Mouse (Mus musculus) kidney, adult 11 months (tissue): ENCODE data around the gene Tnrc6b.
"Not testable (repeated sequence)": the region's sequence is repeated elsewhere in the genome, so short reads cannot be mapped to it uniquely, and the experiment has no call there.

Source experiments
- DNase-seq: peaks from one replicate; pipeline ENCODE4 v3.0.0; 2022

The Tnrc6b gene

GRCm38 (mm10) chr15:80797757-80798156, 86.6 kb downstream of the Tnrc6b start:
- DNase-seq: peak; percentile 9

- peak; percentile 93 for DNase-seq
These were observed 87.4 kb downstream of the Tnrc6b start for GRCm38 (mm10) chr15:80798367-80799073.

- peak; percentile 33 for DNase-seq
These were observed 88.0 kb downstream of the Tnrc6b start for GRCm38 (mm10) chr15:80799074-80799633.

GRCm38 (mm10) chr15:80799634-80800137, 88.6 kb downstream of the Tnrc6b start:
- peak; percentile 21 for DNase-seq

- no peak for DNase-seq
These were observed 89.1 kb downstream of the Tnrc6b start for GRCm38 (mm10) chr15:80800201-80800600.

- DNase-seq: no peak
These were observed 89.7 kb downstream of the Tnrc6b start for GRCm38 (mm10) chr15:80800765-80801164.

- no peak for DNase-seq
These were observed 90.5 kb downstream of the Tnrc6b start for GRCm38 (mm10) chr15:80801597-80801996.

- peak; percentile 17 for DNase-seq
These were observed 96.0 kb downstream of the Tnrc6b start for GRCm38 (mm10) chr15:80807162-80807561.

GRCm38 (mm10) chr15:80810226-80810625, 99.1 kb downstream of the Tnrc6b start:
- no peak for DNase-seq

GRCm38 (mm10) chr15:80812840-80813239, 101.7 kb downstream of the Tnrc6b start:
- no peak for DNase-seq

GRCm38 (mm10) chr15:80814792-80815191, 103.7 kb downstream of the Tnrc6b start:
- no peak for DNase-seq

- no peak for DNase-seq
These were observed 111.2 kb downstream of the Tnrc6b start for GRCm38 (mm10) chr15:80822276-80822675.

- DNase-seq: no peak
These were observed 120.1 kb downstream of the Tnrc6b start for GRCm38 (mm10) chr15:80831170-80831569.

- no peak for DNase-seq
These were observed 121.7 kb downstream of the Tnrc6b start for GRCm38 (mm10) chr15:80832808-80833207.

- DNase-seq: no peak
These were observed 125.1 kb downstream of the Tnrc6b start for GRCm38 (mm10) chr15:80836246-80836645.

GRCm38 (mm10) chr15:80838836-80839235, 127.7 kb downstream of the Tnrc6b start:
- DNase-seq: no peak

GRCm38 (mm10) chr15:80839653-80840420, 128.7 kb downstream of the Tnrc6b start:
- DNase-seq: no peak

GRCm38 (mm10) chr15:80844262-80844661, 133.1 kb downstream of the Tnrc6b start:
- no peak for DNase-seq

GRCm38 (mm10) chr15:80844926-80845325, 133.8 kb downstream of the Tnrc6b start:
- DNase-seq: no peak

GRCm38 (mm10) chr15:80850004-80850403, 138.9 kb downstream of the Tnrc6b start:
- no peak for DNase-seq

- DNase-seq: no peak
These were observed 139.8 kb downstream of the Tnrc6b start for GRCm38 (mm10) chr15:80850682-80851475.

GRCm38 (mm10) chr15:80852122-80852521, 141.0 kb downstream of the Tnrc6b start:
- no peak for DNase-seq

GRCm38 (mm10) chr15:80852527-80852926, 141.4 kb downstream of the Tnrc6b start:
- not testable (repeated sequence) for DNase-seq
